Mouse (Mus musculus) naive thymus-derived CD4-positive, alpha-beta T cell, adult 2 months (primary cell): Measurements from ENCODE around the gene Klhl42.

ENCODE experiments used
- DNase-seq: peaks from one replicate; pipeline ENCODE4 v3.0.0-alpha.2; 2011; ENCODE audit warnings: low read depth

Gene Klhl42

GRCm38 (mm10) chr6:147151839-147152238, 60.7 kb downstream of the Klhl42 start:
- no peak for DNase-seq

DNA sequence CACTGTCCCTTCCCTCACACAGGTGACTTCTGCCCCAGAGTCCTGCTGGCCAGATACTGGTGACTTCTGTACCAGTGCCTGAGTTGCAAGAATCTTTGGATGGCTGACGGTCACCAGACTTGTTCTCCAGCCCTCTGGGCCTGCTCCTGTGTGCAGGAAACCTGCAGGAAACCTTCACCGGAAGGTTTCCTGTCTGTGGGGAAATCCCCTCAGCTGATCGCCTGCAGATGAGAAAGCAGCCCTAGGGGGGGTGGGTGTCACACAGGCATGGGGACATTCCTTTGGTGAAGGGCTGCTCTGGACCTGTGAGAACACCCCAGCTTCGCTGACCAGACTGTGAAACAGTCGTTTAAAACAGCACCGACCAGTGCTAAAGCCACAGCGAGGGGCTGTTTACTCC, 63.9 kb downstream of the Klhl42 start:
- DNase-seq = no peak

DNA sequence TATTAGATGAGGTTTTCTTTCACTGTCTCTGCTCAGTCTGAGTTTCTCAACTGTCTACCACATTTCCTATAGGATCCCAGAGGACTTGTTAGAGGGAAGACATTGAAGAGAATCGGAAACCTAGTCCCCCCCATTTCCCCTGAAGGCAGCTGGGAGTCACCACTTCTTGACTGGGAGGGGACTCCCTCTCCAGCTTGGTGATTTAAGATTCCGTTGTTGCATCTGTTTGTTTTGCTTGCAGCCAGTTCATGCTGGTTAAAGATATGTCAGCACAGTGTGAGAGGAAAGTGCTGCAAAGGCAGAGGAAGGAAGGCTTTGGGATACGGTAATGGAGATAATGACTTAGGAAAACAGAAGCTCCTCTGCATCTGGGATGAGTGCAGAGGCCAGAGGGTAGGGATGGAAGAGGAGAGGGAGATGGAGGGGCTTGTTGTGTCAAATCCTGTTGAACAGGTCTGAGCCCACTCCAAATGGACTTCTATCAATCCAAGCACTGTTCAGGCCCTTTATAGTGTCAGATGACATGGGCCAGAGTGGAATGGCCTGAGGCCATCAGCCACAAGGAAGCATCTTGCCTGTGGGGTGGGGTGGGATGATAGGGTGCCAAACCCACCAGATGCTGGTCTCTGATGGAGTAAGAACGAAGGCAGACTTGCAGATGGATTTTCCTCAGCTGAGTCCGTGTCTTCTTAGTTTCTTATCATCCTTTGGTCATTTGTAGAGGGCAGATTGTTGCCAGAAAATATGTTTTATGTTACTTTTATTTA, 70.8 kb downstream of the Klhl42 start:
- no peak for DNase-seq
